Mouse (Mus musculus) telencephalon, adult 2 months (tissue): ENCODE data around the gene Mpp2.

Experiments used
- DNase-seq: peaks from one replicate; pipeline ENCODE4 v3.0.0-alpha.2; 2011; ENCODE audit warnings: low read depth, low spot score

The Mpp2 gene

GRCm38 (mm10) chr11:102072729-102073128 is 15.6 kb downstream of the Mpp2 start:
- DNase-seq = no peak

- DNase-seq = no peak
Measured at GRCm38 (mm10) chr11:102070426-102070825, 17.9 kb downstream of the Mpp2 start.

- DNase-seq = peak; percentile 24
Measured at GRCm38 (mm10) chr11:102069633-102070032, 18.7 kb downstream of the Mpp2 start.

GRCm38 (mm10) chr11:102068969-102069368 is 19.3 kb downstream of the Mpp2 start:
- no peak for DNase-seq

- DNase-seq = no peak
Measured at GRCm38 (mm10) chr11:102063076-102063475, 25.2 kb downstream of the Mpp2 start.

GRCm38 (mm10) chr11:102061941-102062473 is 26.3 kb downstream of the Mpp2 start:
- no peak for DNase-seq

GRCm38 (mm10) chr11:102061236-102061940 is 26.9 kb downstream of the Mpp2 start:
- DNase-seq = peak; percentile 49

GRCm38 (mm10) chr11:102053847-102054246 is 34.5 kb downstream of the Mpp2 start:
- no peak for DNase-seq

GRCm38 (mm10) chr11:102053183-102053582 is 35.1 kb downstream of the Mpp2 start:
- DNase-seq = no peak

GRCm38 (mm10) chr11:102052697-102053096 is 35.6 kb downstream of the Mpp2 start:
- DNase-seq = no peak

GRCm38 (mm10) chr11:102051954-102052353 is 36.4 kb downstream of the Mpp2 start:
- DNase-seq = no peak

GRCm38 (mm10) chr11:102051541-102051940 is 36.8 kb downstream of the Mpp2 start:
- no peak for DNase-seq

GRCm38 (mm10) chr11:102049875-102050482 is 38.3 kb downstream of the Mpp2 start:
- no peak for DNase-seq

- no peak for DNase-seq
Measured at GRCm38 (mm10) chr11:102046607-102047006, 41.7 kb downstream of the Mpp2 start.

GRCm38 (mm10) chr11:102044691-102045212 is 43.6 kb downstream of the Mpp2 start:
- no peak for DNase-seq

- DNase-seq = no peak
Measured at GRCm38 (mm10) chr11:102043381-102043780, 44.9 kb downstream of the Mpp2 start.

GRCm38 (mm10) chr11:102042971-102043370 is 45.3 kb downstream of the Mpp2 start:
- no peak for DNase-seq

- DNase-seq = no peak
Measured at GRCm38 (mm10) chr11:102041350-102041949, 46.9 kb downstream of the Mpp2 start, which contains the start of gene Cd300lg. Gene Cd300lg, plus strand, starts transcription at chr11:102041509.

- no peak for DNase-seq
Measured at GRCm38 (mm10) chr11:102040646-102041045, 47.7 kb downstream of the Mpp2 start.

GRCm38 (mm10) chr11:102040138-102040524 is 48.2 kb downstream of the Mpp2 start:
- DNase-seq = peak; percentile 62

GRCm38 (mm10) chr11:102039487-102040137 is 48.7 kb downstream of the Mpp2 start:
- no peak for DNase-seq

GRCm38 (mm10) chr11:102037789-102038188 is 50.5 kb downstream of the Mpp2 start:
- DNase-seq = no peak
